Mouse (Mus musculus): ENCODE results near the gene Map3k19.

DNA sequence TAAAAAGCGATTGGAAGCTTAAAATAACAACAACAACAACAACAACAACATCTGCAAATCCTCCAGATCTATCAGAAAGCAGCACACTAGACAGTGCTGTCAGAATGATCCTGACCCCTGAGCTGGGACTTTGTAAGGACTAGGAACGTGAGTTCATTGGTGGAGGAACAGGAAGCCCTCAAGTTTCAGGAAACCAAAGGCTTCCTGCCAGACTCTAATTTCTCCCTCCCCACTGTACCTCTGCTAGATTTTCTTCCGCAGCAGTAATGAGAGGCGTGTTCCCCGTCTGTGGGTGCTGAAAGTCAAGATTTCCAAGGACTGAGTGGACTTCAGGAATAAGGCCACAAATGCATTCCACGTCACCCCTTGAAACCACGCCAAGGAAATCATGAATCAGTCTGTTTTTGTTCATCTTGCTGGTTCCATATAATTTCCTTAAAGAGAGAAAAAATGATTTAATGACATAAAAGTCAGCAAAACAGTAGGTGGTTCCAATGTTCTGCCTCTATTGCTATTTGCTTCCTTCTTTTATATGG, 4.7 kb downstream of the Map3k19 start:
- TF ChIP-seq CHD2 (IDR thresholded peaks at IDR 0.05; ENCODE audit: low read depth, low read length) (no peak), ZNF384 (IDR thresholded peaks at IDR 0.05; ENCODE audit: low read depth, low read length) (no peak), HCFC1 (IDR thresholded peaks at IDR 0.05; ENCODE audit: borderline replicate concordance, insufficient read depth, low read length) (no peak), MAFK (IDR thresholded peaks at IDR 0.05; ENCODE audit: insufficient read depth, low read depth, low read length) (no peak), ZC3H11A (IDR thresholded peaks at IDR 0.05; ENCODE audit: borderline replicate concordance, low read depth, low read length) (no peak)

All from ES-E14 (cell line).